Mouse (Mus musculus) ES-Bruce4 (cell line): ENCODE data around the gene Kcnq1. TPM values are rescaled to one million over a fixed set of nuclear protein-coding genes. Genes with fewer than 3 reads are reported as not detected.

Experiments
- H3K27ac ChIP-seq: 2 replicates; pipeline ENCODE4 v1.5.1; 2012; ENCODE audit warnings: low read length, inconsistent platforms; ENCODE audit not compliant: insufficient read depth
- H3K27me3 ChIP-seq: 2 replicates; pipeline ENCODE4 v1.6.1; 2012; ENCODE audit warnings: mild to moderate bottlenecking, low read length, inconsistent platforms; ENCODE audit not compliant: control insufficient read depth, poor library complexity, insufficient read depth, severe bottlenecking
- H3K36me3 ChIP-seq: 2 replicates; pipeline ENCODE4 v1.6.1; 2012; ENCODE audit warnings: inconsistent platforms, mild to moderate bottlenecking, low read length, moderate library complexity; ENCODE audit not compliant: control insufficient read depth, poor library complexity, insufficient read depth, severe bottlenecking
- H3K4me1 ChIP-seq: one replicate; pipeline ENCODE4 v1.8.1; 2011; ENCODE audit warnings: low read length; ENCODE audit not compliant: control insufficient read depth, insufficient read depth
- H3K4me3 ChIP-seq: 2 replicates; pipeline ENCODE4 v1.5.1; 2011; ENCODE audit warnings: low read depth, mild to moderate bottlenecking, low read length
- H3K9ac ChIP-seq: 2 replicates; pipeline ENCODE4 v1.6.1; 2012; ENCODE audit warnings: low read depth, mild to moderate bottlenecking, inconsistent platforms; ENCODE audit not compliant: poor library complexity, severe bottlenecking
- H3K9me3 ChIP-seq: replicated peaks from 2 replicates; pipeline ENCODE4 v1.6.1; 2012; ENCODE audit warnings: mild to moderate bottlenecking, low read length, inconsistent platforms; ENCODE audit not compliant: control insufficient read depth, poor library complexity, insufficient read depth, severe bottlenecking
- CTCF ChIP-seq: IDR thresholded peaks from one replicate; pipeline ENCODE4 v1.8.1; 2011; ENCODE audit warnings: low read depth, low read length
- EP300 ChIP-seq: IDR thresholded peaks from 2 replicates; pipeline ENCODE4 v1.6.1; 2011; ENCODE audit warnings: low read depth, low read length; ENCODE audit not compliant: insufficient read depth
- POLR2A ChIP-seq: IDR thresholded peaks from one replicate; pipeline ENCODE4 v1.8.1; 2011; ENCODE audit warnings: low read length; ENCODE audit not compliant: insufficient read depth
- polyA plus RNA-seq: library from polyadenylated mRNA; stranded (reverse); fragments of >200 nt; gene quantifications from 2 replicates; pipeline ENCODE4 v1.2.4, GENCODE M21; 2011; ENCODE audit warnings: low read depth; ENCODE audit not compliant: missing spikeins, insufficient read depth, insufficient read length

Kcnq1 gene
- polyA plus RNA-seq, 1 experiment: not detected

- H3K4me3 ChIP-seq: no peak overlapping the region
- H3K27ac ChIP-seq: no peak overlapping the region
- H3K9ac ChIP-seq: no peak overlapping the region
- no peaks in the 10 kb centered on the region for H3K27me3 ChIP-seq
- no peaks in the 10 kb centered on the region for H3K9me3 ChIP-seq
- TF ChIP-seq POLR2A (no peak), EP300 (no peak), CTCF (no peak)
- H3K4me1 ChIP-seq: no peaks in the 10 kb centered on the region
- H3K36me3 ChIP-seq: no peaks in the 10 kb centered on the region
Measured at GRCm38 (mm10) chr7:143095554-143095907, 10.6 kb upstream of the Kcnq1 start.

- H3K36me3 ChIP-seq: no peaks in the 10 kb centered on the region
- no peak overlapping the region for H3K27ac ChIP-seq
- H3K9ac ChIP-seq: no peak overlapping the region
- no peaks in the 10 kb centered on the region for H3K27me3 ChIP-seq
- TF ChIP-seq CTCF (no peak), EP300 (no peak), POLR2A (no peak)
- H3K4me3 ChIP-seq: no peak overlapping the region
- H3K4me1 ChIP-seq: no peaks in the 10 kb centered on the region
- no peaks in the 10 kb centered on the region; the same call in 1 of the 2 replicates for H3K9me3 ChIP-seq
Measured at GRCm38 (mm10) chr7:143100759-143101158, 5.4 kb upstream of the Kcnq1 start.

GRCm38 (mm10) chr7:143105258-143105897 is 784 bp upstream of the Kcnq1 start:
- Histone ChIP-seq H3K4me1 (no peaks in the 10 kb centered on the region), H3K27ac (no peak overlapping the region), H3K36me3 (no peaks in the 10 kb centered on the region), H3K9me3 (no peaks in the 10 kb centered on the region; the same call in 1 of the 2 replicates), H3K4me3 (no peak overlapping the region), H3K27me3 (no peaks in the 10 kb centered on the region), H3K9ac (no peak overlapping the region)
- TF ChIP-seq POLR2A: no peak
- no peak for TF ChIP-seq EP300
- no peak for TF ChIP-seq CTCF

DNA sequence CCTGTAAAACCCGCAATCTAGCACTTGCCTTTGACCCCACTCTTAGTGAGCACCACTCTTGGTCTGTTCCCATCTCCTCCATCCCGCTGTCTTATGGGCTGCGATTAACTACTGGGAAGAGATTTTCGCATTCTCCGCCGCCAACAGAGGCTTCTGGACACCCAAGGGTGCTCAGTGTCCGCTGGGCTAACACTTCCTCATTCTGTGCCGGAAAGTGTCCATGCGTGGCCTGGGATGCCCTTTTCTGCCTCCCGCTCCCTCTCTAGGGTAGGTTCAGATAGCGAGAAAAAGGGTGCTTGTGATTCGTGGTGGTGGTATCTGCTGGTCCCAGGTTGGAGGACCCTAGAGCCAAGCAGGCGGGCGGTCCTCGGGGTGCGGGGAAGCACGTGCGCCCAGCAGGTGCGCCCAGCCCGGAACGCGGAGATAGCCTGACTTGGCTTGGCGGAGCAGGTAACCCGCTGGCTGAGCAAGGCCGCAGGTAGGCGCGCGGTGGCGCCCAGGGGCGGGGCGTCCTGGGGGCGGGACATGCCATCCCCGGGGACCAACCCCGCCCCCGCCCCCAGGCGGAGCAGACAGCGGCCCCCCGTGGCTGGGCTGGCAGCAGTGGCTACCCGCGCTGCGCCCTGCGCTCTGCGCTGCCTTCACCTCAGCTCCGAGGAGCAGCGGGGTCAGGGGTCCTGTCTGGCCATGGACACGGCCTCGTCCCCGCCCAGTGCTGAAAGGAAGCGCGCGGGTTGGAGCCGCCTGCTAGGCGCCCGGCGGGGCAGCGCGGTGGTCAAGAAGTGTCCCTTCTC is 707 bp downstream of the Kcnq1 start:
- TF ChIP-seq CTCF (peak; percentile 9), EP300 (no peak)
- Histone ChIP-seq H3K9ac (peak overlapping the region; percentile 29; the same call in 1 of the 2 replicates), H3K9me3 (no peaks in the 10 kb centered on the region), H3K4me1 (no peaks in the 10 kb centered on the region), H3K36me3 (no peaks in the 10 kb centered on the region), H3K27ac (no peak overlapping the region), H3K27me3 (no peaks in the 10 kb centered on the region), H3K4me3 (peak overlapping the region; percentile 55)

DNA sequence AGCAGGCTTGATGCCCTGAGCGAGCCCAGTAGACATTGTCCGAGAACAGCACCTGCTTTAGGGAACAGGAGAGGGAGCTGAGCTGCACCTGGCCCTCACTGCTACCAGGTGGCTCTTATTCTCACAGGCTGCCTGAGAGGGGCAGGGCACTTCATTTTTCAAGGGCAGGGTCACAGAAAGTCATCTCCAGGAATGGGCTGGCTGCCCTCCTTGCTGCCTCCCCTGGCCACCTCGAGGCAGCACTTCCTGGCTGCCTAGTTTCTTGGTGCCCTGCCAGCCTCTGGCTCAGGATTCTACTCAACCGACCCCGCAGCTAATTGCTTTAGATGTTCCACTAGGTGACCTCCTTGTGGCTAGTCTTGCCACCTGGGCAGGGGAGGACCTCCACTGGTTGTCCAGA is 2.0 kb downstream of the Kcnq1 start:
- Histone ChIP-seq H3K4me3 (no peak overlapping the region), H3K9ac (no peak overlapping the region), H3K27me3 (no peaks in the 10 kb centered on the region), H3K9me3 (no peaks in the 10 kb centered on the region), H3K36me3 (no peaks in the 10 kb centered on the region), H3K27ac (no peak overlapping the region), H3K4me1 (no peaks in the 10 kb centered on the region)
- TF ChIP-seq POLR2A (no peak), EP300 (no peak), CTCF (no peak)
